Mouse (Mus musculus): ENCODE measurements at regions not wholly inside any gene's neighbourhood (a gene's known extent, or its start where the extent isn't known, plus 50 kb on each side); places are given as distances from the start of the nearest gene placed in this dataset.

GRCm38 (mm10) chr10:25857954-25858616 is 220.0 kb upstream of the Gm9767 start:
- DNase-seq, result no peak

GRCm38 (mm10) chr10:25844348-25844747 is 233.7 kb upstream of the Gm9767 start:
- no peak for DNase-seq

GRCm38 (mm10) chr10:25829275-25829674 is 248.8 kb upstream of the Gm9767 start:
- no peak for DNase-seq

GRCm38 (mm10) chr10:25804223-25804622 is 268.2 kb upstream of the Smlr1 start:
- DNase-seq, result no peak

GRCm38 (mm10) chr10:25801499-25801898 is 265.4 kb upstream of the Smlr1 start:
- no peak for DNase-seq

- no peak for DNase-seq
Observed at GRCm38 (mm10) chr10:25798881-25799280, 262.8 kb upstream of the Smlr1 start.

- DNase-seq, result peak; percentile 6
Observed at GRCm38 (mm10) chr10:25790363-25790821, 254.3 kb upstream of the Smlr1 start.

- no peak for DNase-seq
Observed at GRCm38 (mm10) chr10:25788660-25789059, 252.6 kb upstream of the Smlr1 start.

GRCm38 (mm10) chr10:25788004-25788403 is 251.9 kb upstream of the Smlr1 start:
- DNase-seq, result no peak

GRCm38 (mm10) chr10:25783861-25784260 is 247.8 kb upstream of the Smlr1 start:
- no peak for DNase-seq

- no peak for DNase-seq
Observed at GRCm38 (mm10) chr10:25779476-25779875, 243.4 kb upstream of the Smlr1 start.

GRCm38 (mm10) chr10:25777717-25778116 is 241.7 kb upstream of the Smlr1 start:
- DNase-seq, result no peak

- no peak for DNase-seq
Observed at GRCm38 (mm10) chr10:25776697-25777096, 240.6 kb upstream of the Smlr1 start.

GRCm38 (mm10) chr10:25770051-25770450 is 234.0 kb upstream of the Smlr1 start:
- no peak for DNase-seq

GRCm38 (mm10) chr10:25768456-25768855 is 232.4 kb upstream of the Smlr1 start:
- DNase-seq, result no peak

GRCm38 (mm10) chr10:25754300-25754699 is 218.2 kb upstream of the Smlr1 start:
- no peak for DNase-seq

- DNase-seq, result no peak
Observed at GRCm38 (mm10) chr10:25742678-25743077, 206.6 kb upstream of the Smlr1 start.

GRCm38 (mm10) chr10:25740956-25741355 is 204.9 kb upstream of the Smlr1 start:
- DNase-seq, result no peak

GRCm38 (mm10) chr10:25730470-25730869 is 194.4 kb upstream of the Smlr1 start:
- DNase-seq, result no peak

GRCm38 (mm10) chr10:25723966-25724365 is 187.9 kb upstream of the Smlr1 start:
- no peak for DNase-seq

- no peak for DNase-seq
Observed at GRCm38 (mm10) chr10:25715747-25716146, 179.7 kb upstream of the Smlr1 start.

GRCm38 (mm10) chr10:25714636-25715035 is 178.6 kb upstream of the Smlr1 start:
- DNase-seq, result no peak

GRCm38 (mm10) chr10:25714041-25714440 is 178.0 kb upstream of the Smlr1 start:
- DNase-seq, result peak; percentile 4

GRCm38 (mm10) chr10:25707951-25708350 is 171.9 kb upstream of the Smlr1 start:
- no peak for DNase-seq

- DNase-seq, result no peak
Observed at GRCm38 (mm10) chr10:25702146-25702545, 166.1 kb upstream of the Smlr1 start.

All from heart, postnatal 4 days (tissue).